Mouse (Mus musculus) kidney, adult 9 months (tissue): ENCODE measurements at regions not wholly inside any gene's neighbourhood (a gene's known extent, or its start where the extent isn't known, plus 50 kb on each side); places are given as distances from the start of the nearest gene placed in this dataset.
A peak's percentile ranks its signal among the peaks of the same experiment; 100 is the strongest.

ENCODE experiments used
- DNase-seq: peaks from one replicate; pipeline ENCODE4 v3.0.0; 2022

DNA sequence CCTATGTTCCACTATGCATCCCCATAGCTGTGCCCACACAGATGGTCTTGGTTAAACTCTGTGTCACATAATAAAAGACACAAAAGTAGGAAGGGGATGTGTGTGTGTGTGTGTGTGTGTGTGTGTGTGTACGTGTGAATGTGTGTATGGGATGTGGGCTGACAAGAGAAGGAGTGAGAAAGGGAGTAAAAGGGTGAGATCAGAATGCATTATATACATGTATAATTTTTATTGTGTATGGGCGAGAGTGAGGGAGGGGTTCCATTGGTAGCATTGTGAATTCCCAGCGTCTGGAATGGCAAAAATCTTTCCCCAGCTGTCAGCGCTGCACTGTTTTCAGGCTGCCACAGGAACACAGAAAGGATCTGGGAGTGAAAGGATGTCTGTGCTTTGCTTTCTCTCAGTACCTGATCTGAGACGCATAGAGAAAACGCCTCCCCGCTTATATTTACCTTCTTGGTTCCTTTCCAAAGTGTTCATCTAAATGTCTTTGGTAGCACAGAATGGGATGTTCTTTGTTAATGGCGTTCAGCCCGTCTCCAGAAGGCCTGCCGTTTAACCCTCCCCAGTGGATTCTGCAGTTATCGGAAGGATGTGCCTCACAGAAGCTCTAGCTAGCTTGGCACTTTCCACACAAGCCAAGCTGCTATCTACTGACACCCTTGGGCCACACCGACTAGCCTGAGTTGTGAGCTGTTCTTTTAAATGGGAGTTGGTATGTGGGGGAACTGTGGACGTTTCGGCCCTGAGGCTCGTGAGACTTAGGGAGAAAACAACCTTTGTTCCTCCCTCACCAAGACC is 785.8 kb downstream of the Tmem114 start:
- DNase-seq: no peak

DNA sequence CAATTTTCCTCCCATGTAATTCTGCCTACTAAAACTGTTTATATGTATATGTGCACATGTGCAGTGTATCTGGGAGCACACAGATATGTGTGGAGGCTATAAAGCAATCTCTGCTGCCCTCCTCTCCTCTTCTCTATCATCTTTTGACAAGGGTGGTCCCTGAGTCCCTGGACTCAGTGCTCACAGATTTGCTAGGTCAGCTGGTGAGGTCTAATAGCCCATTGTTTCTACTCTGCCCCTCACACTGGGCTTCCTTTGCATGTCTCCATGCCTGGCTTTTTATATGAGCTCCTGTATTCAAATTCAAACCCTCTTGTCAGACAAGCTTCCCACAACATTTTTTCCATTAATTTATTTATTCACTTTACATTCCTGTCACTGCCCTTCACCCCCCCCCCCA is 786.9 kb downstream of the Tmem114 start:
- DNase-seq: no peak

DNA sequence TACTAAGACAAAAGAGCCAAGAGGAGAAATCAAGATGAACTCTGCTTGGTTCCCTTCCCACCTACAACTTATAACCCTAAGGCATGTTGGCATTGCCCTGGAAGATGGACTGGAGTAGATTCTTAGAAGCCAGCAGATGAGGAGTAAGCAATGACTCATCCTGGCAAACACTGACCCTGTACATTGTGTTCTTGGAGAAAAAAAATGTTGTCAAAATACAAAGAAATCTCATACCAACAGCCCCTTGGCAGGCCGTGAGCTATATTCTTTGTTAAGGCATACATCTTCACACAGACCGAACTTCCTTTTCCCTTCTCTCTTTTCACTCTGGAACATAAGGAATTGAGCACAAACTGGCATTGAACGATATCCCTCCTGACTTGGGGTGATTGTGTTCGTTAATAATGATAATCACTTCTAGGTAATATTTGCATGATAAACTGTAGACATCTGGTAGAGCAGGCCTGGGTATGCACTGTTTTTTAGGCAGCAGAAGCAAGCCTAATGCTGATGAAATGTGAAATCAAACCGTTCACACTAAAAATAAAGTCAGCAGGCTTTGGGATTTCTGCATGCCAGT is 787.7 kb downstream of the Tmem114 start:
- no peak for DNase-seq

DNA sequence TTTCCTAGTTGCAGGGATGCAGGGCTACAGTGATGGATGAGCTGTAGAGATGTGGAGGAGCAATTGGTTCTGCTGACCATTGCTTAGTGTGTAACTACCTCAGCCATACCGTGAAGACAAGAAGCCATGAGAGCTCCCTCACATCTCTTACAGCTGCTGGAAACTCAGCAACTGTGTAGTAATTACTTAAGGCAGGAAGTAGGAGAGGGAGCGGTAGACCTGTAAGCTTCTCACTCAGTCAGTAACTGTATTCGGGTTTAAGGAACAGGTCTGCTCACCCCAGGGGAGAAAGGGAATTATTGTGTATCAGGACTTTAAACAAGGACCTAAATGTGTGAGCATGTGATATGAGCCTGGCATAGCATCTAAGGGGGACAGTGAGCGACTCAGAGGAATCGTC is 788.6 kb downstream of the Tmem114 start:
- no peak for DNase-seq

DNA sequence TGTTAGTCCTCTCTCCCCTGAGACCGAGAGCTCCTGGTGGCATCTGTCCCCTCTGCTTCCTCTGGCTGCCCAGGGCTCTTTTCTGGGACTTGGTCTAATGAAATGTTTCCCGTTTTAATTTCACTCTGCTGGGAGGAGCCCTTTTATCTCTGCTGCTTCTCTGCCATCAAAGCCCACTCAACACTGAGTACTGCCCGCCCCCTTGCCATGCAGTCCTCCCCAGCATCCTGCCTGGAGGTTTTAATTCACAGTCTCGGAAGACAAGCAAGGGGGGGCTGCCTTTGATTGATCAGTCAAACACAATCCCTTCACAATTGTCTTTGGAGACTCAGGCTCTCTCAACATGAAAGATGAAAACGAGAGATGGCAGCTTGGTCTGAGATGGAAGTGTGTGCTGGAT is 792.5 kb downstream of the Tmem114 start:
- DNase-seq: no peak

DNA sequence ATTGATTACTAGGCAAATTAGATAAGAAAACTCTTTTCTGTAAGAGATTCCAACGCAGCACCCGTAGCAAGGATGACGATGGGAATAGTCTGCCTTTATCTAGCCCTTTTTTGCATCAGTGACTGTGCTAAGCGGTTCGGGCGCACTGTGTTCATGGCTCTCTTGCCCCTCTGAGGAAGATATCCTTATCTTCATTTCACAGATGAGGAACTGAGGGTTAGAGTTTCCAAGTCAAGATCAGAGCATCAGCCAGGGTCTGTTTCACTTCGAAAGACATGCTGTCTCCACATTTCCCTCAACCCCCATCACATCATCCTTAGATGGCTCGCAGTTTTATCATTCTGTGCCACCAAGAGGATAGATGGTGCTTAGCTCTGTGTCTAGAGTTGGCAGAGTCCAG is 796.6 kb downstream of the Tmem114 start:
- DNase-seq: no peak

DNA sequence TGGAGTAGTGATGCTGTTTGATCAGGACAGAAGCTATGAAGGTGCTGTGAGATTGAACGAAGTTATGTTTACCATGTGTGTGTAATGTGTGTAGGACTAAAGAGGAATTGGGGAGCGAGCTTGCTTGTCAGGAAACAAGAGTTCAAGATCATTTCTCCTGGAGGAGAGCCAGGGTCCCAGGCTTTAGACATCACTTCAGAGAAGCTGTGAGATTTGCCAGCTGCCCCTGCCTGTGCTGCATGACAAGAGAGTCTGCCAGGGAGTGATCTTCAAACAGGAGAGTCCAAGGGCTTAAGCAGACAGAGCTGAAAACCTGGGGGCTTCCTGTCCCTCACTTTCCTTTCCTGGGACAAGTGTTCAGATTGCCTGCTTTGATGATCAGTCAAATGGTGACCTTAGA is 818.3 kb downstream of the Tmem114 start:
- peak; percentile 3 for DNase-seq

DNA sequence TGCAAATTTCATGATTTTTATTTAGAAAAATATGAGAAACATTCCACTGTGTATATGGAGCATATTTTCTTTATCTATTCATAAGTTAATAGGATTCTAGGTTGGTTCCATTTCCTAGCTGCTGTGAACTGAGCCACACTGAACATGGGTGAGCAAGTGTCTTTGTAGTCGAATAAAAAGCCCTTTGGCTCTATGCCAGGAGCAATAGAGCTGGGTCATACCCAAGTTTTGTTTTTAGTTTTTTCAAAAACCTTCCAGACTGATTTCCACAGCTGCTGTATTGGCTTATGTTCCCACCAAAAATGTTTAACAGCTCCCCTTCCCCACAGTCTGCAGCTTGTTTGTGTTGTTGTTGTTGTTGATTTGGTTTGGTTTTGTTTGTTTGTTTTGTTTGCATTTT is 822.5 kb downstream of the Tmem114 start:
- no peak for DNase-seq

DNA sequence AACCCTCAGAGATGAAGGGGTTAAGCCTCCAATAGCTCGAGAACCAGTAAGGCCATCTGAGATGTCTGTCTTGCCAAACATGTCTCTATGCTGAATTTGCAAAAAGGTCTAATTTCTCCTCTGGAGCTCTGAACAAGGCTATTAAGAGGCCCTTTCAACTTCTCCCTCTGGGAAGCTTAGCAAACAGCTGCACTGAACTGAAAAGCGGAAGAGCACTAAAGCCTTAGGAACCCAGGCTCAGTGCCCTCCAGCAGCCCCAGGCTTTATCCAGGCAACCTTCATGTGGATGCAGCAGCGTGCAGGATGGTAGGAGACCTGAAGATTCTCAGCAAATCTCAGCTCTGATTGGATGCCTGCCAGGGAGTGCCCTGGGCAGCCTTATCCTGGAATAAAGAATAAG is 850.1 kb downstream of the Tmem114 start:
- DNase-seq: no peak

DNA sequence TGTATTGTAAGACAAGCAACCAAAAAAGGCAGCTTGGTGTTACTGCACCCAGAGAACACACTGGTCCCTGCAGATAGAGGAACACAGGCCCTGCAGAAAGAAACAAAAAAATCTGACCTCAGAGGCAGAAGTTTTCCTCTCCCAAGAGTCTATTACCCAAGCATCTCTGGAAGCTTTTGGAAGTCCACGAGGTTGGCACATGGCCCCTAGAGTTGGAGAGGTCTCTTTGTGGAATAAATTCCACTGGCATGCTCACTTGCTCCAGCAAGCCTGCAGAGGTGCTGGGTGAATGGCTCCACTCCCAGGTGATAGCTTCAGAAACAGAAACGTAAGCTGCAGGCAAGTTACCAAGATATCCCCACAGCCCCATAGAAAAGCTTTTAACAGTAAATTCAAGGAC is 864.1 kb downstream of the Tmem114 start:
- no peak for DNase-seq

DNA sequence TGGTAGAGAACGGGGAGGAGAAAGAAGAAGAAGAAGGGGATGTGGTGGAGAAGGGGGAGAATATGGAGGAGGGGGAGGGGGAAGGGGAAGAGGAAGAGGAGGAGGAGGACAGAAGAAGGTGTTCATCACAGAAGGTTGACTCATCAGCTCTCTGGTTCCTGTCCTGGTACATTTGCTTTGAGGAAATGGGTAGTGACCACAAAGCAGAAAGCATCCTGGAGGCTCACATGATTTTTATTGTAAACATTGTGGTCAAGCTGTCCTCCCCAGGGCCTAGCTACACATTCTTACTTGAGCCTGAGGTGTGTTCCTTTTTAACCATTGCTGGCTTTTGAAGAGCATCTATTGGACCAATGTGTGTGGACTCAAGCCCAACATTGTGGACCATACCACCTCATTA is 865.8 kb downstream of the Tmem114 start:
- DNase-seq: no peak

DNA sequence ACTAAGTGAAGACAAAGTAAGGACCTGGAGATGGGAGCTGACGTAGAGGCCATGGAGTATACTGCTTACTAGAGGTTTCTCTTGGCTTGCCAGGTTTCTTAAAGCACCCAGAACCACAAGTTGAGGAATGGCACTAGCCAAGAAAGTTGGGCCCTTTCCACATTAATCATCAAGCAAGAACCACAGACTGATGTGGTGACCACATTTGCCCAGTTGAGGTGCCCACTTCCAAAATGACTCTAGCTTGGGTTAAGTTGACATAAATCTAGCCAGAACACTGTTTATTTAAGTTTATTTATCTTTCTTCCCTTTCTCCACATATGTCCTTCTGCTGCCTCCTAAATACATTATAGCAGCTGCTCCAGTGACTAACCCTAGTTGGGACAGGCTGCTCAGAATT is 866.3 kb downstream of the Tmem114 start:
- no peak for DNase-seq

DNA sequence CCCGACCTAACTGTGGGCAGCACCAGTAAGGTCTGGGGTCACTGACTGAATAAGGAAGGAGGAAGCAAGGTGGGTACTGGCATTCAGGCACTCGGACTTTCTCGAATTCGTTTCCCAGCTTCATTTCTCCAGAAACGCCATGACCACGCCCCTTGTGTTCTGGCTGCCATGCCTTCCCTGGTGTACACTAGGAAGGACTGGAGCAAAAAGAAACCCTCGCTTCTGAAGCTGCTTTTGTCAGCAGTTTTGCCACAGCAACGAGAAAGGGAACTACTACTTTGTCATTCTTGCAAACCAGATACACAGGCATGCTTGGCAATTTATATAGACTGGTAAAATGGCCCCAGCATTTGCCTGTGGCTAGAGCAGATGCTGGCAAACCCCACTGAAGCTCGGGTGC is 869.0 kb downstream of the Tmem114 start:
- DNase-seq: no peak

DNA sequence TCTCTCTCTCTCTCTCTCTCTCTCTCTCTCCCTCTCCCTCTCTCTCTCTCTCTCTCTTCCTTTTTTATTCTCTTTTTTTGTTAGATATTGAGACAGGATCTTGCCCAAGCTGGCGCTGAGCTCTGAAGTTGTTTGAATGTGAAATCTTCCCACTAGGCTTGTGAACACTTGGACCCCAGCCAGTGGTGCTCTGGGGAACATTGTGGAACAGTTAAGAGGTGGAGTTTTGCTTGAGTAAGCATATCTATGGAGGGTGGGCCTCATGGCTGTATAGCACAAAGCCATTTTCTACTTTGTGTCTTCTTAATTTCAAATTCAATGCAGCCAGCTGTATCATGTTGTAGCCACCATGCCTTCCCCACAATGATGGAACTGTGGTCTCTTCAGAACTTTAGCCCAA is 875.4 kb downstream of the Tmem114 start:
- DNase-seq: no peak

DNA sequence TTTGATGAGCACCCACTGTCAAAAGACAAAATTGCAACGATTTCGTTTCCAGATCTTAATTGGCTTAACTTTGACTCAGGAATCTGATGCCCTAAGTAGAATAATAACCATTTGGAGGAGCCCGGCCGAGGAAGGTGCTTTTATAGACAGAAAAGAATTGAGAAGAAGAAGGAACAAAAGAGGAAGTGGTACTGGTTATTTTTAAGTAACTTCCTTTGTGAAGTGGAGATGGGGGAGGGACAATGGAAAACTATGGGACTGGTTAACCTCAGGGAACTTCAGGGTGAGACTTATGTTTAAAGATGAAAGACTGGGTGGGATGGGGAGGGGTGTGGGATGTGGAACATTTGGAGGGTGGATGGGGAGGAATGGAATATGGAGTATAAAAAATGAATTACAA is 880.9 kb downstream of the Tmem114 start:
- DNase-seq: peak; percentile 3

DNA sequence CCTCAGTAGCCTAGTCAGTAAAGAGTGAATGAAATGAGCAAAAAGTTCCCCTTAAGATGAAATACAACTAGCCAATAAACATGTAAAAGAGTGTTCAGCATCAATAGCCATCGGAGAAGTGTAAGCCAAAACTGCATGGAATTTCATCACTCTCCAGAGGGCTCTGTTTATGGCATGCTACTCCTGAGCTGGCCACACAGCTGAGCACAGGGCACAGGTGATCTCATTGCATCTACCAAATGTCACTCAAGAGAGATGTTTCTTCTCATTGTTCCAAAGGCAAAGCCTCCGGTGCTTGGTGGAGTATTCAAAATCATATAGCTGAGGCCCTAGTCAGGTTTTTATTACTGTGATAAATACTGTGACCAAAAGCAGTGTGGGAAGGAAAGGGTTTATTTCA is 895.1 kb downstream of the Tmem114 start:
- DNase-seq: no peak

DNA sequence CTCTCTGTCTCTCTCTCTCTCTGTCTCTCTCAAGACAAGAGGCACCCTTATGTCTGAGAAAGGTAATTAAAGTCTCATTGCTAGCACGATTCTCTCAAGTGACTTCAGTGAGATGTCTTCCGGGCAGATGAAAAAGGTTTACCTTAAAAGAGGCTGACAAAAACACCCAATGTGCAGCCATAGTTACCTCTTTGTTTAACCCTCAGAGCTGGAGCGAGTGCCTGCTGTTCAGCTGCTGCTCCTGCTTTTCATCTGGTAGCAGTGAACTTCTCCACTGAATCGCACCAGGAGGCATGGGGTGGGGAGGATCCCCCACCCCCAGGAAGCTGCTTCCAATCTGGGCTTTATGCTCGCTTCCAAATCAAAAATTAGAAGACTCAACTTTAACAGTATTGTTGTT is 896.0 kb downstream of the Tmem114 start:
- no peak for DNase-seq

DNA sequence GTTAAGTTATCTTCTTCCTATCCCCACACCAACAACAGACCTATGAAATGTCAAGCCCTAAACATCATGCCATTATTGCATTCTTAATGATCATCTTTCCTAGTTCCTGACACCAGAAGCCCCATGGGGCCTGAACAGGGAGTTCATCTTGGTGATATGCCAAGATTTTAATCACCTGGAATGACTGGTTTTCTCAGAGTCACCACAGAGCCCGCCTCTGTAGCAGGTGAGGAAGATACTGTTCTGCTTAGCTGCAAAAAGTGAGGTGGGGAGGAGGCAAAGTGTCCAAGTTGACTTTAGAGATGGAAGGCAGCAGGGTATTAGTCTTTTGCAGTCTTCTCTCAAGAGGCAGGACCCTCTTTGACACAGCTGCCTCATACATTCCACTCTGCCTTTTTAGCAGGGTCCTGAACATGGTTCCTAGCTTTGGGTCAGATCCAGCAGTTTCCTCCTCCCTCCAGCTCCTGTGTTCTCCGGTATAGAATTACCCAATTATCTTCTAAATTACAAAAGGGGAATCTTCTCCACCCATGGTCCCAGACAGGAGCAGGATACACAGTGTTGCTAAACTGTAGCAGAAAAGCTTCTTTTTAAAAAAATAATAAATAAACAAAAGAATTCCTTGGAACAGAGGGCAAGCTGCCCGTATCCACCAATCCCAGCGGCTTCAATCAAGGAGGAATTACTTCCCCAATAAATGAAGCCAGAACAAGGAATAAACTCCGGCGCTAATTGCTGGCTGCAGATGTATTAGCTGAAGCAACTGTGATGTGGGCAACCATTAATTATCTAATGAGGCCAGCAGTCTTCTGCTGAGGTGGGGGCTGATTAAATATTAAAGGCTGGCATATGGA is 896.8 kb downstream of the Tmem114 start:
- no peak for DNase-seq

DNA sequence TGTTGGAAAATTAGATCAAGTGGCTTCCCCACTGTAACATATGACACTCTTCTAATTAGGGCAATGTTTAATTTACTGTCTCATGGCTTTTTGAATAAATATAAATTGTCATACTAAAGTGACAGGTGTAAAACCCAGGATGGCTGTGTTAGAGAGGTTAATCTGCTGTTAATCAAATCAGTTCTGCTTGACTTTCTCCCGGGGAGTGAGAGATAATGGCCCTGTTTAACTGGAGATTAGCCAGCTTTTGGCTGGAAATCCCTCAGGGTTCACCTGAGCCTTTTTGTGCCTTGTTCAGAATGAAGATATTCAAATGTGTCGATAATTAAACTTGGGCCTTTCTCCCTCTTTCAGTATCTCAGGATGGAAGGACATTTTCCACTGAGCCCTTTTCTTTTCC is 906.2 kb downstream of the Tmem114 start:
- DNase-seq: no peak
